Mouse (Mus musculus) CH12.LX (cell line): Measurements from ENCODE around the gene Pigh. TPM values are rescaled to one million over a fixed set of nuclear protein-coding genes. Genes with fewer than 3 reads are reported as not detected.

Experiments
- DNase-seq: peaks from one replicate; pipeline ENCODE4 v3.0.0-alpha.2; 2013; ENCODE audit errors: extremely low read depth
- H3K27ac ChIP-seq: 2 replicates; pipeline ENCODE4 v1.5.1; 2012; ENCODE audit warnings: low read depth, mild to moderate bottlenecking, control low read depth, moderate library complexity; ENCODE audit not compliant: insufficient read depth
- H3K27me3 ChIP-seq: replicated peaks from 2 replicates; pipeline ENCODE3; 2012; ENCODE audit warnings: inconsistent platforms
- H3K36me3 ChIP-seq, 2 experiments: replicated peaks in 1 of 2; 2 replicates each; pipeline versions ENCODE3 to v1.6.1; 2012; ENCODE audit warnings: inconsistent platforms in 1 of 2, low read length in 1 of 2, mild to moderate bottlenecking in 1 of 2, mixed read lengths in 1 of 2, moderate library complexity in 1 of 2; ENCODE audit not compliant: control insufficient read depth in 1 of 2, insufficient read depth in 1 of 2
- H3K4me1 ChIP-seq, 2 experiments: 2 replicates each; pipeline ENCODE4 v1.6.1; 2012; ENCODE audit warnings: inconsistent platforms in 1 of 2, moderate library complexity in 1 of 2; ENCODE audit not compliant: insufficient read depth in 2 of 2, control insufficient read depth in 1 of 2
- H3K4me2 ChIP-seq: 2 replicates; pipeline ENCODE4 v1.6.1; 2012; ENCODE audit warnings: low read depth, mild to moderate bottlenecking, control low read depth; ENCODE audit not compliant: poor library complexity, insufficient read depth, severe bottlenecking
- H3K4me3 ChIP-seq, 3 experiments: fragments of 150-350 bp in 1 of 3; sonication (generic) in 1 of 3; replicated peaks in 1 of 3; 2 replicates each; pipeline versions ENCODE3 to v1.5.1; 2011 to 2012; ENCODE audit warnings: low read depth in 2 of 3, low read length in 2 of 3, mild to moderate bottlenecking in 2 of 3, moderate library complexity in 2 of 3, control low read depth in 1 of 3, improper control_type of control experiment in 1 of 3, inconsistent platforms in 1 of 3, mixed read lengths in 1 of 3; ENCODE audit not compliant: poor library complexity in 1 of 3
- H3K79me2 ChIP-seq: replicated peaks from 2 replicates; pipeline ENCODE4 v1.6.1; 2012; ENCODE audit warnings: mild to moderate bottlenecking, moderate library complexity; ENCODE audit not compliant: control insufficient read depth, poor library complexity, insufficient read depth, severe bottlenecking; ENCODE audit errors: extremely low read depth
- H3K9ac ChIP-seq: 2 replicates; pipeline ENCODE4 v1.6.1; 2012; ENCODE audit warnings: low read depth, mild to moderate bottlenecking, control low read depth, moderate library complexity; ENCODE audit not compliant: insufficient read depth
- H3K9me3 ChIP-seq: replicated peaks from 2 replicates; pipeline ENCODE3; 2012; ENCODE audit warnings: low read length, inconsistent platforms, mixed read lengths
- BHLHE40 ChIP-seq: IDR thresholded peaks from 2 replicates; pipeline ENCODE4 v1.6.1; 2011; ENCODE audit warnings: mild to moderate bottlenecking, low read depth, low read length, improper control_type of control experiment
- CHD2 ChIP-seq: IDR thresholded peaks from 2 replicates; pipeline ENCODE4 v1.6.1; 2011; ENCODE audit warnings: low read length, improper control_type of control experiment
- CTCF ChIP-seq, 2 experiments: IDR thresholded peaks in 1 of 2; conservative IDR thresholded peaks in 1 of 2; 2 replicates each; pipeline ENCODE4 v1.5.1; 2011 to 2012; ENCODE audit warnings: low read depth in 2 of 2, low read length in 2 of 2, improper control_type of control experiment in 1 of 2, inconsistent platforms in 1 of 2, mild to moderate bottlenecking in 1 of 2, moderate library complexity in 1 of 2
- E2F4 ChIP-seq: IDR thresholded peaks from 2 replicates; pipeline ENCODE4 v1.6.1; 2011; ENCODE audit warnings: low read depth, low read length, improper control_type of control experiment; ENCODE audit not compliant: insufficient replicate concordance
- ELF1 ChIP-seq: IDR thresholded peaks from 2 replicates; pipeline ENCODE4 v1.6.1; 2014; ENCODE audit warnings: low read depth, mild to moderate bottlenecking, inconsistent platforms, low read length, improper control_type of control experiment
- EP300 ChIP-seq: IDR thresholded peaks from 2 replicates; pipeline ENCODE4 v1.6.1; 2011; ENCODE audit warnings: low read length, improper control_type of control experiment
- GABPA ChIP-seq: IDR thresholded peaks from 2 replicates; pipeline ENCODE4 v1.6.1; 2012; ENCODE audit warnings: low read depth, low read length, improper control_type of control experiment, inconsistent platforms; ENCODE audit not compliant: insufficient replicate concordance
- IRF4 ChIP-seq: IDR thresholded peaks from 2 replicates; pipeline ENCODE4 v1.6.1; 2014; ENCODE audit warnings: low read depth, mild to moderate bottlenecking, inconsistent platforms, low read length, improper control_type of control experiment
- JUND ChIP-seq: conservative IDR thresholded peaks from 2 replicates; pipeline ENCODE4 v1.6.1; 2011; ENCODE audit warnings: low read depth, low read length, improper control_type of control experiment
- KAT2A ChIP-seq: IDR thresholded peaks from 2 replicates; pipeline ENCODE4 v1.6.1; 2012; ENCODE audit warnings: low read length, improper control_type of control experiment, inconsistent platforms; ENCODE audit not compliant: insufficient replicate concordance
- MEF2A ChIP-seq: IDR thresholded peaks from 2 replicates; pipeline ENCODE4 v1.6.1; 2014; ENCODE audit warnings: low read depth, mild to moderate bottlenecking, inconsistent platforms, low read length, improper control_type of control experiment, borderline replicate concordance
- MXI1 ChIP-seq: IDR thresholded peaks from 2 replicates; pipeline ENCODE4 v1.6.1; 2011; ENCODE audit warnings: mild to moderate bottlenecking, low read depth, low read length, improper control_type of control experiment
- MYC ChIP-seq: IDR thresholded peaks from 2 replicates; pipeline ENCODE4 v1.6.1; 2011; ENCODE audit warnings: low read depth, mild to moderate bottlenecking, improper control_type of control experiment, low read length
- PAX5 ChIP-seq: IDR thresholded peaks from 2 replicates; pipeline ENCODE4 v1.6.1; 2012; ENCODE audit warnings: low read length, inconsistent platforms, mixed read lengths
- POLR2A ChIP-seq: IDR thresholded peaks from 2 replicates; pipeline ENCODE4 v1.6.1; 2011; ENCODE audit warnings: low read depth, mild to moderate bottlenecking, improper control_type of control experiment, low read length
- RAD21 ChIP-seq: IDR thresholded peaks from 2 replicates; pipeline ENCODE4 v1.6.1; 2011; ENCODE audit warnings: low read depth, mild to moderate bottlenecking, low read length, improper control_type of control experiment, moderate library complexity
- RCOR1 ChIP-seq: conservative IDR thresholded peaks from 2 replicates; pipeline ENCODE4 v1.6.1; 2012; ENCODE audit warnings: low read depth, mild to moderate bottlenecking, inconsistent platforms, low read length, improper control_type of control experiment
- SMC3 ChIP-seq: IDR thresholded peaks from 2 replicates; pipeline ENCODE4 v1.6.1; 2011; ENCODE audit warnings: low read depth, low read length, improper control_type of control experiment
- TCF12 ChIP-seq: IDR thresholded peaks from 2 replicates; pipeline ENCODE4 v1.6.1; 2014; ENCODE audit warnings: low read depth, mild to moderate bottlenecking, inconsistent platforms, low read length, improper control_type of control experiment
- UBTF ChIP-seq: IDR thresholded peaks from 2 replicates; pipeline ENCODE4 v1.6.1; 2012; ENCODE audit warnings: low read depth, mild to moderate bottlenecking, inconsistent platforms, low read length, improper control_type of control experiment, moderate library complexity
- USF1 ChIP-seq: IDR thresholded peaks from 2 replicates; pipeline ENCODE4 v1.6.1; 2014; ENCODE audit warnings: low read depth, mild to moderate bottlenecking, inconsistent platforms, low read length, improper control_type of control experiment
- USF2 ChIP-seq: conservative IDR thresholded peaks from 2 replicates; pipeline ENCODE4 v1.6.1; 2011; ENCODE audit warnings: low read depth, low read length, improper control_type of control experiment
- ZNF384 ChIP-seq: IDR thresholded peaks from 2 replicates; pipeline ENCODE4 v1.6.1; 2012; ENCODE audit warnings: low read depth, low read length, improper control_type of control experiment, inconsistent platforms
- dilution Hi-C: fragments of 300-500 bp; cut with MboI; formaldehyde crosslinking; loops from 2 replicates; pipeline ENCODE4 v1.14.3; 2020; ENCODE audit warnings: low sequenced_read_pairs; ENCODE audit not compliant: extremely low pct_unique_long_range_greater_than_20kb, extremely low pct_ligation_motif_present
- in situ Hi-C: fragments of 300-500 bp; cut with MboI; formaldehyde crosslinking; loops from 3 replicates; pipeline ENCODE4 v1.14.3; 2019; ENCODE audit warnings: low sequenced_read_pairs, low pct_ligation_motif_present, low pct_unique_long_range_greater_than_20kb, mixed read lengths
- polyA plus RNA-seq: library from polyadenylated mRNA; unstranded; fragments of >175 nt; gene quantifications from 2 replicates; pipeline ENCODE4 v1.2.1, GENCODE M21; 2012; ENCODE audit warnings: low read depth; ENCODE audit not compliant: insufficient read length
- total RNA-seq, 2 experiments: library from RNA; depleted of rRNA; stranded (reverse); fragments of 300-350 nt in 1 of 2; fragments of >200 nt in 1 of 2; gene quantifications; 2 replicates each; pipeline ENCODE4 v1.2.3; 2012 to 2014

Pigh gene
- total and polyA plus RNA-seq, 3 experiments = 9.3 to 17.8 (median 12.8) TPM

DNA sequence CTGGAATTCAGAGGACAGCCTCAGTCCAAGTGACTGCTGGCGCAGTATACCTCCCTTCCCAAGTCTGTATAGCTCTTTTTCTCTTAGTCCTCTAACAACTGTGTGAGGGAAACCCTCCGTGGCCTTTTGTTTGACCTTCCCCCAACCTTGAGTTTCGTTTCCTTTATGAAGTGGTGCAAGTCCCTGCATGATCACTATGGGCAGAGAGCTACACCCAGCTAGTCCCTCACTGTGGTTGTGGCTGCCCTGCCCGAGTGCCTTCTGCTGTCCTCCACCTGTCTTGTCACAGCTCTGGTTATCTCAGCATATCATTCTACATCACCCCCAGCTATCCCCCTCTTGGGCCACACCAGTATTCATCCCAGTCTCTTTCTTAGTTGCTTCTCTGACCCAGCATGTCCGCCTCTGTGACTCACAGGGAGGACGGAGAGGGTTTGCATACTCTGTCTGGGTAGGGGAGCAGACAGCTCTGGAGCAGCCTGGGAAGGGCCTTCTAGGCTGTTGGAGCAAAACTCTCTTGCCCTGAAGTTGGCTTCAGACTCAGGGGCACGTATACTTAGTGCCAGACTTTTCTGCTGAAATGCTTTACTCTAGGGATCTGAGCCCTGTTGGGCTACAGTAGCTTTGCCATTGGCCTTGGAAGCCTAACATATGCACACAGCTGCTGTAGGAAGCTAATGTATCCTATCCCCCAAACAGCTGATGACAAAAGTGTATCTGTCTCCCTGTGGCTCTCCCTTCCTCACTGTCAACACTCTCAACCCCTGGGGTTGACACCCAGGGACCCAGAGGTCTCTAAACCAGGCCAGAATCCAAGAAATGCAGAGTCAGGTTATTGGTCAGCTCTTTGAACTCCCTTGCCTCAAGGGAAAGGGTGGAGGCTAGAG is 28.4 kb downstream of the Pigh start:
- Histone ChIP-seq H3K36me3 (peaks cover 0 to 25% of the 10 kb centered on the region in 2 experiments), H3K79me2 (no peaks in the 10 kb centered on the region), H3K9me3 (peaks cover 3% of the 10 kb centered on the region), H3K4me3 (no peak overlapping the region), H3K27ac (peak overlapping the region; percentile 31; the same call in 1 of the 2 replicates), H3K4me2 (peak overlapping the region; percentile 25; the same call in 1 of the 2 replicates), H3K4me1 (peaks cover 15 to 57% of the 10 kb centered on the region in 2 experiments), H3K9ac (0 out of 2 replicates have a peak overlapping the region, but pooled peaks have one; percentile 13), H3K27me3 (no peaks in the 10 kb centered on the region)
- TF ChIP-seq CHD2 (no peak; the same call in 1 of the 2 replicates), UBTF (no peak), IRF4 (peak; percentile 90), GABPA (no peak), SMC3 (no peak), TCF12 (peak; percentile 30; the same call in 1 of the 2 replicates), MYC (no peak), MEF2A (no peak; the same call in 1 of the 2 replicates), POLR2A (peak; percentile 33; the same call in 1 of the 2 replicates), MXI1 (no peak), CTCF (conservative IDR thresholded peaks at IDR 0.05 in 1 of 2, IDR thresholded peaks at IDR 0.05 in 1 of 2; ENCODE audit: low read depth in 2 of 2, low read length in 2 of 2) (no peak)
- in situ Hi-C loops (no loop called here), dilution Hi-C loops (no loop called here)
- peak; percentile 69 for DNase-seq

DNA sequence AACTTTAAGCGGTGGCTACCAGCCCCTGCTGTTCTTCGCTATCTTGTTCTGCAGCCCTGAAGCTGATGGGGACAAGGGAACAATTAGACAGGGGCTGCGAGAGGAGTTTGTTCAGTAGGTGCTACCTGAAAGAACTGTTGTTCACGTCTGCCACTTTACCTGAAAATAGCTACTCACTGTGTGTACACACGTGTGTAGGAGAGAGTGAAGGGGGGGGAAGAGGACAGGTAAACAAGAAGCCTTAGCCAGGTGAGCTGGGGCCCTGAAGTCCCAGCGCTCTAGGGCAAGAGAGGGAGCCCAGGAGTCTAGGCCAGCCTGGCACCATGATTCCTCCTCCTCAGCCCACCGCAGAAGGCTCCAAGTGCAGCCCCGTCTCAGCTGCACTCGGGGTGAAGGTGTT is 29.3 kb downstream of the Pigh start:
- Histone ChIP-seq H3K36me3 (peaks cover 0 to 23% of the 10 kb centered on the region in 2 experiments), H3K4me1 (peaks cover 19 to 61% of the 10 kb centered on the region in 2 experiments), H3K9ac (no peak overlapping the region), H3K9me3 (peaks cover 3% of the 10 kb centered on the region), H3K4me2 (no peak overlapping the region), H3K4me3 (no peak overlapping the region), H3K27me3 (no peaks in the 10 kb centered on the region), H3K27ac (0 out of 2 replicates have a peak overlapping the region, but pooled peaks have one; percentile 26), H3K79me2 (no peaks in the 10 kb centered on the region)
- no peak for DNase-seq
- in situ Hi-C loops = no loop called here
- dilution Hi-C loops = no loop called here
- TF ChIP-seq CHD2 (no peak), RCOR1 (no peak), USF2 (no peak), MXI1 (no peak), ZNF384 (no peak), KAT2A (no peak), IRF4 (no peak), BHLHE40 (no peak), EP300 (no peak), ELF1 (no peak), USF1 (no peak), E2F4 (no peak), PAX5 (no peak), CTCF (conservative IDR thresholded peaks at IDR 0.05 in 1 of 2, IDR thresholded peaks at IDR 0.05 in 1 of 2; ENCODE audit: low read depth in 2 of 2, low read length in 2 of 2) (no peak), JUND (no peak), RAD21 (no peak), TCF12 (no peak)
